In the genomic region with DNA sequence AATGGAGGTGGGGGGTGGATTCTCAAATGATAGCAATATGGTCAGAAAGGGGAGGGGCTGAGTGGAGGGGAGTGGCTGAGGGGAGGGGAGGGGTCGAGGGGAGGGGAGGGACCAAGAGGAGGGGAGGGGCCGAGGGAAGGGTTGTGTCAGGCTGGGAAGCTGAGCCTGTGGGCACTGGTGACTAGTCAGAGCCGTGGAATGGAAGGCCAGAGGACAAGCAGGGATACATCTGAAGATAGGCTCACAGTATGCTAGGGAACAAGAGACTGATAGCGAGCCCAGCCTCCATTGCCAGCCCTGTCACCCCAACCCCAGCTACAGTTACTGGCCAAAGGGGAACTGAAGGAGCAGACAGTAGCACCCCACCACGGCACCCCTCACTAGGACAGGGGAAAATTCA, we compare ENCODE assay signal across 20 mouse cellular contexts. TPM values are rescaled to one million over a fixed set of nuclear protein-coding genes. Genes with fewer than 3 reads are reported as not detected.
DNase-seq lines count a peak whose midpoint lies in the region; ATAC-seq and TF ChIP-seq lines count a peak whose summit lies in the region.
"Had no signal": no experiment of that assay in that cellular context is flagged by ENCODE, and none has a peak within 500 bp of the region (broad histone marks: within the 10 kb centered on the region; RNA-seq: fewer than 3 reads in every experiment).

No protein-coding gene starts in this region.

- no peak overlapping the region for H3K27ac ChIP-seq in testis, adult 2 months (ENCODE audit: control insufficient read depth, insufficient read depth, low read depth, low read length)
- H3K27ac ChIP-seq in forebrain, embryonic 14.5 days (ENCODE audit: low read depth, low read length) = no peak overlapping the region
- H3K27ac ChIP-seq: embryonic facial prominence, embryonic 15.5 days; forebrain, embryonic 10.5 days; limb, embryonic 15.5 days had no signal

- H3K4me3 ChIP-seq in testis, adult 2 months (ENCODE audit: control insufficient read depth, low read depth, low read length) = peak overlapping the region; percentile 89
- no peak overlapping the region for H3K4me3 ChIP-seq in myocyte
- H3K4me3 ChIP-seq in forebrain, embryonic 14.5 days (ENCODE audit: low read depth, low read length) = no peak overlapping the region
- H3K4me3 ChIP-seq: embryonic facial prominence, embryonic 15.5 days; forebrain, embryonic 10.5 days; gastrocnemius, adult 2 months; limb, embryonic 15.5 days had no signal

- H3K79me2 ChIP-seq in myocyte (ENCODE audit: control insufficient read depth, insufficient read depth) = no peaks in the 10 kb centered on the region

- TF ChIP-seq POLR2A in testis, adult 2 months (IDR thresholded peaks at IDR 0.05; ENCODE audit: control insufficient read depth, low read depth, low read length) = no peak
- TF ChIP-seq POLR2A in myocyte (IDR thresholded peaks at IDR 0.05; ENCODE audit: insufficient read length, low read depth) = no peak

- H3K36me3 ChIP-seq in testis, adult 2 months (ENCODE audit: control insufficient read depth, insufficient read depth, low read length) = no peaks in the 10 kb centered on the region
- no peaks in the 10 kb centered on the region for H3K36me3 ChIP-seq in myocyte (ENCODE audit: control insufficient read depth, insufficient read depth)
- no peaks in the 10 kb centered on the region for H3K36me3 ChIP-seq in forebrain, embryonic 14.5 days (ENCODE audit: control insufficient read depth, insufficient read depth, low read length)
- H3K36me3 ChIP-seq: embryonic facial prominence, embryonic 15.5 days; forebrain, embryonic 10.5 days had no signal

- peak overlapping the region; percentile 2 for H3ac ChIP-seq in myocyte (ENCODE audit: control insufficient read depth, insufficient read length)

- peak; percentile 38 for DNase-seq in embryo, embryonic 11 days
- DNase-seq in embryo, embryonic 10 days (ENCODE audit: low spot score) = no peak
- DNase-seq in testis, postnatal 14 days (ENCODE audit: low spot score) = no peak
- DNase-seq in adipocyte (ENCODE audit: low spot score) = peak; percentile 16
- no peak for DNase-seq in forebrain, embryonic 14.5 days (ENCODE audit: low spot score)
- no peak for DNase-seq in right cerebral cortex, postnatal 36 days (ENCODE audit: low spot score in 2 of 2)
- DNase-seq: cerebellum, adult 8-10 months; gastrocnemius, adult 2 months; heart, adult 11 months; kidney, adult 2 months; kidney, postnatal 10 days; liver, postnatal 0 days; lung, postnatal 14 days; right cerebral cortex, adult 18-20 months; thymus, postnatal 4 days had no signal

- H3K9ac ChIP-seq in forebrain, embryonic 14.5 days (ENCODE audit: low read length) = no peak overlapping the region
- H3K9ac ChIP-seq: embryonic facial prominence, embryonic 15.5 days; limb, embryonic 15.5 days; liver, postnatal 0 days had no signal

- 53% methylated on average over 4 of the region's 5 CpGs for WGBS in forebrain, embryonic 14.5 days

- peak overlapping the region; percentile 34 for H3K4me2 ChIP-seq in myocyte (ENCODE audit: low read depth)
- no peak overlapping the region for H3K4me2 ChIP-seq in forebrain, embryonic 14.5 days (ENCODE audit: low read length)
- H3K4me2 ChIP-seq: embryonic facial prominence, embryonic 15.5 days; limb, embryonic 15.5 days had no signal

- no peak for TF ChIP-seq CTCF in testis, adult 2 months (IDR thresholded peaks at IDR 0.05; ENCODE audit: control insufficient read depth, insufficient read depth, insufficient replicate concordance, low read depth, low read length)

- no peaks in the 10 kb centered on the region for H3K27me3 ChIP-seq in testis, adult 2 months (ENCODE audit: control insufficient read depth, insufficient read depth, low read length)
- H3K27me3 ChIP-seq in myocyte (ENCODE audit: control insufficient read depth, insufficient read depth, insufficient read length) = peaks cover 2% of the 10 kb centered on the region
- no peaks in the 10 kb centered on the region for H3K27me3 ChIP-seq in forebrain, embryonic 14.5 days (replicated peaks; ENCODE audit: control insufficient read depth, insufficient read depth, low read length)

- H3K9me3 ChIP-seq in forebrain, embryonic 14.5 days (replicated peaks; ENCODE audit: control insufficient read depth, low read length) = no peaks in the 10 kb centered on the region
- H3K9me3 ChIP-seq: embryonic facial prominence, embryonic 15.5 days; forebrain, embryonic 10.5 days; limb, embryonic 15.5 days had no signal

- peaks cover 21% of the 10 kb centered on the region for H3K4me1 ChIP-seq in testis, adult 2 months (ENCODE audit: control insufficient read depth, insufficient read depth, low read length)
- H3K4me1 ChIP-seq in forebrain, embryonic 14.5 days (ENCODE audit: control insufficient read depth, insufficient read depth, low read length) = no peaks in the 10 kb centered on the region

- no peak for ATAC-seq in forebrain, embryonic 14.5 days
- ATAC-seq: liver, postnatal 0 days had no signal

TF ChIP-seq in myocyte, 11 proteins besides CTCF, POLR2A, EP300 and RAD21:
- no peak for TF ChIP-seq POLR2AphosphoS2 (IDR thresholded peaks at IDR 0.05; ENCODE audit: insufficient read length, low read depth)
- no peak for TF ChIP-seq SRF (IDR thresholded peaks at IDR 0.05; ENCODE audit: control insufficient read depth, insufficient read length, low read depth)
- no peak for TF ChIP-seq MYOD1 (IDR thresholded peaks at IDR 0.05; ENCODE audit: control insufficient read depth in 1 of 3, insufficient read length in 2 of 3, low read depth in 2 of 3)
- no peak for TF ChIP-seq REST (IDR thresholded peaks at IDR 0.05; ENCODE audit: insufficient read depth, insufficient read length)
- TF ChIP-seq E2F4 (IDR thresholded peaks at IDR 0.05; ENCODE audit: insufficient read depth) = no peak
- TF ChIP-seq TCF12 (IDR thresholded peaks at IDR 0.05; ENCODE audit: insufficient read depth, poor library complexity, severe bottlenecking) = no peak
- no peak for TF ChIP-seq TCF3 (IDR thresholded peaks at IDR 0.05; ENCODE audit: insufficient read length, low read depth)
- no peak for TF ChIP-seq MAX (IDR thresholded peaks at IDR 0.05; ENCODE audit: low read depth)
- TF ChIP-seq CEBPB (IDR thresholded peaks at IDR 0.05; ENCODE audit: insufficient read depth, poor library complexity, severe bottlenecking) = no peak
- no peak for TF ChIP-seq MYOG (IDR thresholded peaks at IDR 0.05; ENCODE audit: control insufficient read depth in 1 of 3, insufficient read depth in 1 of 3, insufficient read length in 2 of 3, low read depth in 2 of 3)
- no peak for TF ChIP-seq USF1 (IDR thresholded peaks at IDR 0.05; ENCODE audit: low read depth)
TF ChIP-seq in myocyte: peak in this region for 0.

RNA-seq across cellular contexts. Expression of a gene that starts 10.2 kb away (rescaled TPM):
- polyA plus RNA-seq in testis, adult 2 months (2012; rRNA removed) = 135 and 136 TPM in 2 replicates
- polyA plus RNA-seq in myocyte (2012; fragmentation: generic; extraction: Trizol) = 0.01 TPM
- polyA plus RNA-seq in forebrain, embryonic 14.5 days (2014; fragmentation: Nextera tagmentation; extraction: Ambion mirVana) = 0.13 and 0.62 TPM in 2 replicates

RNA-seq across cellular contexts. Expression of a gene that starts 36.3 kb away (rescaled TPM):
- polyA plus RNA-seq in testis, adult 2 months (2012; rRNA removed) = 0.64 and 0.94 TPM in 2 replicates
- polyA plus RNA-seq in myocyte (2012; fragmentation: generic; extraction: Trizol) = not detected
- polyA plus RNA-seq in forebrain, embryonic 14.5 days (2014; fragmentation: Nextera tagmentation; extraction: Ambion mirVana) = 0.74 and 0.94 TPM in 2 replicates

RNA-seq across cellular contexts. Expression of a gene that starts 38.1 kb away (rescaled TPM):
- polyA plus RNA-seq in testis, adult 2 months (2012; rRNA removed) = 0.06 and 0.17 TPM in 2 replicates
- polyA plus RNA-seq in myocyte (2012; fragmentation: generic; extraction: Trizol) = not detected
- polyA plus RNA-seq in forebrain, embryonic 14.5 days (2014; fragmentation: Nextera tagmentation; extraction: Ambion mirVana) = 0.62 and 0.66 TPM in 2 replicates
- polyA plus RNA-seq: liver, postnatal 0 days had no signal

Comparison
In these comparisons a context has a peak if more than half of its experiments do, and no peak if none do; other contexts are left out.
1. DNase-seq: peak in embryo, embryonic 11 days (single experiment) and adipocyte (single experiment); none in embryo, embryonic 10 days (single experiment), testis, postnatal 14 days (single experiment), forebrain, embryonic 14.5 days (single experiment) and right cerebral cortex, postnatal 36 days (0 of 2).
2. RNA of a gene that starts 10.2 kb away (polyA plus RNA-seq): 135 to 136 TPM in testis, adult 2 months; 0.13 to 0.62 TPM in forebrain, embryonic 14.5 days and 0.01 TPM in myocyte (single experiment); every median in the first group is over 10 times any median in the second.